9 mouse cellular contexts compared by ENCODE assay signal in the genomic region with DNA sequence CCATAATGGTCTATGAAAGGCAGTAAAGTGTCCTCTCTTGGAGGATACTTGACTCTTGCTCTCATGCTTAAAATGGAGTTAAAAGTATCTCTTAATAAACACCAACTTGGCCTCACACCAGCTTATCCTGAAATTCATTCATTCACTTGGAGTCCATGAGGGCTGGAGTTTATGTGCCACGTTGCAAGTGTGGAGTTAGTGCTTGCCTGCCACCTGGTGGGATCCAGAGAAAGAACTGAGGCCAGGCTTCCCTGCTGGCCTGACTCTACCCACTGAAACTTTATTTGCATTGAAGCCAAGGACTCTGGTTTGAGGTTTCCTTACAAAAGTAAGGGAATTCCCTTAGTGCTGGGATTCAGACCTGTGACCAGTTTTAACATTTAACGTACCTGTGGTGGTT. TPM values are rescaled to one million over a fixed set of nuclear protein-coding genes. Genes with fewer than 3 reads are reported as not detected.
DNase-seq lines count a peak whose midpoint lies in the region; ATAC-seq and TF ChIP-seq lines count a peak whose summit lies in the region.
"Had no signal": no experiment of that assay in that cellular context is flagged by ENCODE, and none has a peak within 500 bp of the region (broad histone marks: within the 10 kb centered on the region; RNA-seq: fewer than 3 reads in every experiment).

No protein-coding gene starts in this region.

- no peak overlapping the region for H3K27ac ChIP-seq in layer of hippocampus, adult 2 months
- H3K27ac ChIP-seq in kidney, embryonic 16.5 days (ENCODE audit: low read length), result peak overlapping the region; percentile 80
- H3K27ac ChIP-seq in neural tube, embryonic 15.5 days (replicated peaks), result no peak overlapping the region

- no peaks in the 10 kb centered on the region for H3K27me3 ChIP-seq in E14TG2a.4 (ENCODE audit: insufficient read depth, low read length)
- H3K27me3 ChIP-seq in kidney, embryonic 16.5 days (ENCODE audit: insufficient read depth, low read length), result no peaks in the 10 kb centered on the region
- H3K27me3 ChIP-seq in neural tube, embryonic 15.5 days (replicated peaks), result no peaks in the 10 kb centered on the region

- no peak overlapping the region for H3K4me2 ChIP-seq in kidney, embryonic 16.5 days (replicated peaks; ENCODE audit: low read depth, low read length)
- no peak overlapping the region for H3K4me2 ChIP-seq in neural tube, embryonic 15.5 days

- no peak overlapping the region for H3K9ac ChIP-seq in kidney, embryonic 16.5 days (replicated peaks; ENCODE audit: low read length)
- H3K9ac ChIP-seq in neural tube, embryonic 15.5 days (replicated peaks), result no peak overlapping the region

- no peak overlapping the region for H3K4me3 ChIP-seq in layer of hippocampus, adult 2 months
- no peak overlapping the region for H3K4me3 ChIP-seq in E14TG2a.4 (replicated peaks; ENCODE audit: low read length)
- H3K4me3 ChIP-seq in kidney, embryonic 16.5 days (ENCODE audit: low read length), result no peak overlapping the region
- H3K4me3 ChIP-seq in neural tube, embryonic 15.5 days (replicated peaks), result no peak overlapping the region

- DNase-seq in layer of hippocampus, adult 2 months (ENCODE audit: low spot score in 2 of 2), result peak in 1 of 2 experiments; percentile 25
- DNase-seq in layer of hippocampus, adult 9-10 months (ENCODE audit: low spot score), result no peak
- DNase-seq in adrenal gland, postnatal 14 days, result peak; percentile 62
- peak; percentile 37 for DNase-seq in retina, postnatal 7 days (ENCODE audit: low read depth, low spot score)
- no peak for DNase-seq in spleen, adult 12 weeks (ENCODE audit: low spot score)

- H3K36me3 ChIP-seq in E14TG2a.4 (ENCODE audit: insufficient read depth, low read length), result no peaks in the 10 kb centered on the region
- no peaks in the 10 kb centered on the region for H3K36me3 ChIP-seq in kidney, embryonic 16.5 days (ENCODE audit: insufficient read depth, low read length)
- no peaks in the 10 kb centered on the region for H3K36me3 ChIP-seq in neural tube, embryonic 15.5 days

- ATAC-seq in kidney, embryonic 16.5 days (ENCODE audit: low FRiP score, low TSS enrichment), result no peak
- no peak for ATAC-seq in neural tube, embryonic 15.5 days (ENCODE audit: low FRiP score)

- 47% methylated on average over 2 of the region's 2 CpGs for WGBS in kidney, embryonic 16.5 days
- 52% methylated on average over 2 of the region's 2 CpGs for WGBS in neural tube, embryonic 15.5 days

- H3K4me1 ChIP-seq in E14TG2a.4 (replicated peaks; ENCODE audit: low read depth, low read length), result peaks cover 40% of the 10 kb centered on the region
- peaks cover 68% of the 10 kb centered on the region for H3K4me1 ChIP-seq in kidney, embryonic 16.5 days (ENCODE audit: insufficient read depth, low read length)
- H3K4me1 ChIP-seq in neural tube, embryonic 15.5 days, result peaks cover 18% of the 10 kb centered on the region

- H3K9me3 ChIP-seq in E14TG2a.4 (ENCODE audit: low read length), result no peaks in the 10 kb centered on the region
- H3K9me3 ChIP-seq in kidney, embryonic 16.5 days (ENCODE audit: low read length), result no peaks in the 10 kb centered on the region; the same call in 1 of the 2 replicates
- H3K9me3 ChIP-seq in neural tube, embryonic 15.5 days (replicated peaks), result no peaks in the 10 kb centered on the region

- peak; percentile 81 for TF ChIP-seq CTCF in layer of hippocampus, adult 2 months (conservative IDR thresholded peaks at IDR 0.05)
- peak; percentile 17; the same call in 1 of the 2 replicates for TF ChIP-seq CTCF in E14TG2a.4 (conservative IDR thresholded peaks at IDR 0.05; ENCODE audit: low read length)

RNA-seq across cellular contexts. Expression of a gene that starts 6.2 kb away (rescaled TPM):
- not detected for total RNA-seq in layer of hippocampus, adult 2 months (2021)
- not detected in 2 replicates for total RNA-seq in adrenal gland, postnatal 14 days (2021)
- not detected in 2 replicates for polyA plus RNA-seq in kidney, embryonic 16.5 days (2015; fragmentation: Nextera tagmentation; extraction: Ambion mirVana)
- polyA plus RNA-seq in neural tube, embryonic 15.5 days (2015; fragmentation: Nextera tagmentation; extraction: Ambion mirVana), result not detected in 2 replicates
- polyA plus RNA-seq: large intestine, adult 2 months had no signal

RNA-seq across cellular contexts. Expression of a gene that starts 36.0 kb away (rescaled TPM):
- 100 to 1,000 TPM in 1 of 2 experiments, 10 to 100 TPM in 1; 83.0 to 101 TPM for total RNA-seq in layer of hippocampus, adult 2 months (2021)
- 51.7 and 56.0 TPM in 2 replicates for total RNA-seq in adrenal gland, postnatal 14 days (2021)
- 366 and 377 TPM in 2 replicates for polyA plus RNA-seq in kidney, embryonic 16.5 days (2015; fragmentation: Nextera tagmentation; extraction: Ambion mirVana)
- polyA plus RNA-seq in neural tube, embryonic 15.5 days (2015; fragmentation: Nextera tagmentation; extraction: Ambion mirVana), result 415 and 444 TPM in 2 replicates

RNA-seq across cellular contexts. Expression of a gene that starts 49.0 kb away (rescaled TPM):
- total RNA-seq in layer of hippocampus, adult 2 months (2021), result 100 to 1,000 TPM; 106 to 115 TPM
- total RNA-seq in adrenal gland, postnatal 14 days (2021), result 58.9 and 62.3 TPM in 2 replicates
- 6.6 and 7.8 TPM in 2 replicates for polyA plus RNA-seq in kidney, embryonic 16.5 days (2015; fragmentation: Nextera tagmentation; extraction: Ambion mirVana)
- 5.4 and 5.6 TPM in 2 replicates for polyA plus RNA-seq in neural tube, embryonic 15.5 days (2015; fragmentation: Nextera tagmentation; extraction: Ambion mirVana)

Comparison
In these comparisons a context has a peak if more than half of its experiments do, and no peak if none do; other contexts are left out.
1. DNase-seq: peak in adrenal gland, postnatal 14 days (single experiment) and retina, postnatal 7 days (single experiment); none in layer of hippocampus, adult 9-10 months (single experiment) and spleen, adult 12 weeks (single experiment).